Mouse (Mus musculus): ENCODE data around the gene Atf6b. TPM values are rescaled to one million over a fixed set of nuclear protein-coding genes. Genes with fewer than 3 reads are reported as not detected.

Gene Atf6b
- polyA plus RNA-seq, 1 experiment from 2014 or later: 72.0 TPM

DNA sequence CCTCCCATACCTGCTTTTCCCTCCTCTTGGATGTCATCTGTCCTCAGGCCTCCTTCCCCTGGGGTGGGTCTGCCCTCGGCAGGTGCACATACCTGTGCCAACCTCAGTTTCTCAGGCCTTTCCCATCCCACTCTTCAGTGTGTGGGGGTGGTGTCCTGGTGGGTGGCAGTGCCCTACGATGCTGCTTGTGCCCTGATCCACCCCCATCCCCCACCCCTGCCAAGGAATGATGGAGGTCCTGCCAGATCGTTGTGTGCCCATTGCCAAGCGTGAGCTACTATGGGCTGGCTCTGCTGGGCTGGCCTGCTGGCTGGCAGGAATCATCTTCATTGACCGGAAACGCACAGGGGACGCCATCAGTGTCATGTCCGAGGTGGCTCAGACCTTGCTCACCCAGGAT is 35.9 kb upstream of the Atf6b start:
- Histone ChIP-seq H3K4me3 (replicated peaks) (no peak overlapping the region), H3K36me3 (peaks cover 34% of the 10 kb centered on the region), H3K4me2 (no peak overlapping the region), H3K9ac (no peak overlapping the region), H3K27me3 (replicated peaks) (no peaks in the 10 kb centered on the region), H3K27ac (no peak overlapping the region), H3K9me3 (no peaks in the 10 kb centered on the region), H3K4me1 (peaks cover 20% of the 10 kb centered on the region)
- no peak for ATAC-seq (ENCODE audit: insufficient read depth, low FRiP score, low read depth)
- WGBS: 87% methylated on average over 8 of the region's 8 CpGs

DNA sequence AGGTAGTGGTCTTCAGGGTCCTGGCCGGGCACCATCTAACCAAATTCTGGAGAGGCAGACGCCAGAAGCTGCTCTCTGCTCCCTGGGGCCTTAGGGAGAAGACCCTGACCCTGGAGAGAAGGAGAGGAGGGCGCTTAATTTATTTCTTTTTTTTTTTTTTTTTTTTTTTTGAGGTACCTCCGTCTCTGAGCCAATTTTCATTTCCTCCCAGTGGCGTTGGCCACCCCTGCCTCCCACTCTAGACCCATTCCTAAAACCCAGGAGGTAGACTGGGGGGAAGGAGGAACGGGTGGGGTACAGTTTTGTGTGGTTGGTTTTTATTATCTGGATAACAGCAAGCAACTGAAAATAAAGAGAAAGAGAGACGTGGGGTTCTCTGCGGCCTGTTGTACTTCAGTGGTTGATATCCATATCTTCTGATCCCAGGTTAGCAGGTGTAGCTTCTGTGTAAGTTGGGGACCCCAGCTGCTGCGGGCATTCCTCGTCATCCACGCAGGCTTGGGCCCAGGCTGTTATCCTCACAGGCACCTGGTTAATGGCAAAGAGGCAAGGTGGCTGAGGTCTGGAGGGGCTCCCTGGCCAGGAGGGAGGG is 33.8 kb upstream of the Atf6b start:
- peaks cover 40% of the 10 kb centered on the region for H3K36me3 ChIP-seq
- no peak overlapping the region for H3K27ac ChIP-seq
- H3K4me1 ChIP-seq: peaks cover 6% of the 10 kb centered on the region
- WGBS: 84% methylated on average over 10 of the region's 11 CpGs
- no peaks in the 10 kb centered on the region for H3K9me3 ChIP-seq
- H3K27me3 ChIP-seq (replicated peaks): no peaks in the 10 kb centered on the region
- no peak overlapping the region for H3K4me3 ChIP-seq (replicated peaks)
- ATAC-seq (ENCODE audit: insufficient read depth, low FRiP score, low read depth): no peak
- H3K4me2 ChIP-seq: no peak overlapping the region
- no peak overlapping the region for H3K9ac ChIP-seq

DNA sequence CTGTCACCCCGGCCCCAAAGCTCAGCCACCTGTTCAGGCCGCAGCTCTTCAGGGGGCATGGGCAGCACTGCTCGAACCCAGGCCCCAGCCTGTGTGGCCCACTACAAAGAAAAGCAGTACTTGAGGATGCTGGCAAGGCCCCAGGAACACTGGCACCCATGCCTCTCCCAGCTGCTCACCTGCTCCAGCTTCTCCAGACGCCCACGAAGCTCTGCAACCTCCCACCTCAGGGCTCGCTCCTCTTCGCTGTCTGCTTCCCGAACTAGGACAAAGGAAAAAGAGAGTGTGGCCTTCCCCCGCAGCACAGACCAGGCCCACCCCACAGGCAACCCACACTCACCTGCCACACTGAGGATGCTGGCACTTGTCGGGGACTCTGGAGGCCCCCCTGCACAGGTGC is 33.1 kb upstream of the Atf6b start:
- H3K27ac ChIP-seq: no peak overlapping the region
- no peaks in the 10 kb centered on the region for H3K27me3 ChIP-seq (replicated peaks)
- no peak overlapping the region for H3K4me3 ChIP-seq (replicated peaks)
- H3K4me1 ChIP-seq: no peaks in the 10 kb centered on the region
- ATAC-seq (ENCODE audit: insufficient read depth, low FRiP score, low read depth): no peak
- peaks cover 40% of the 10 kb centered on the region for H3K36me3 ChIP-seq
- H3K9me3 ChIP-seq: no peaks in the 10 kb centered on the region
- H3K9ac ChIP-seq: no peak overlapping the region
- WGBS: 86% methylated on average over 10 of the region's 10 CpGs
- no peak overlapping the region for H3K4me2 ChIP-seq

DNA sequence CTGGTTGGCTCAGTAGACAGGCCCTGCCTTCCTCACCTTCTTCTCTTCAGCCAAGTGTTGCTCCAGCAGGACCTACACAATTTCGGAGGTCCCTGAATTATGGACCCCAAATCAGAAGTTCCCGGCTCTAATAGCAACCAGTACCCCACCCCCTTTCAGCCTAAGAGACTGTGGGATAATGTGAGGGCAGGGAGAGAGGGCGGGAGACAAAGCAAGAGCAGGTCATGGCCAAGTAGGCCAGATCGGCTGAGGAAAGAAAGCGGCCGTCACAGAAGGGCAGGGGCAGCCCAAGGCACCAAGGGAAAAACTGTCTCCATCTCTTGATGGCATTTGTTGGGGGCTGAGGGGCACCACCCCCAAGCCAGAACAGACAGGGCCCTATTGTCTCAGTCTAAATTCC is 31.1 kb upstream of the Atf6b start, which contains the start of gene Egfl8:
TSS of gene Egfl8 (minus strand) at position 101 of the 400 bp plus-strand sequence.
- Histone ChIP-seq H3K27me3 (replicated peaks) (no peaks in the 10 kb centered on the region), H3K4me3 (replicated peaks) (no peak within 1 kb of the TSS), H3K9me3 (no peaks in the 10 kb centered on the region), H3K9ac (no peak within 1 kb of the TSS), H3K36me3 (peaks cover 37% of the 10 kb centered on the region), H3K4me1 (no peaks in the 10 kb centered on the region), H3K4me2 (no peak within 1 kb of the TSS), H3K27ac (no peak within 1 kb of the TSS)
- 73% methylated on average over 6 of the region's 6 CpGs for WGBS
- no peak for ATAC-seq (ENCODE audit: insufficient read depth, low FRiP score, low read depth)

DNA sequence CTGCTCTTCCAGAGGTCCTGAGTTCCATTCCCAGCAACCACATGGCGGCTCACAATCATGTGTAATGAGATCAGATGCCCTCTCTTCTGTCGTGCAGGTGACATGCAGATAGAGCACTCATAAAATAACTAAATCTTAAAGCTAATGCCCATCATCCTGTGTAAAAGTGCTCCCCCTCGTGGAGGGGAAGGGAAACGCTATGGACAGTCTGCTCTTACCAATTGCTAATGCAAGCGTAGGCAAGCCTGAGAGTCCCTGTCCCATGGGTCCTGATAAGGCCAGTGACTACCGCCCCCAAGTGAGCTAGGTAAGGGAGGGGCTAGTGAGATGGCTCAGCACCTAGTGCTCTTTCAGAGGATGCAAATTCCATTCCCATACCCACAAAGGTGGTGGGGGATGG is 27.9 kb upstream of the Atf6b start:
- Histone ChIP-seq H3K9me3 (no peaks in the 10 kb centered on the region), H3K27ac (no peak overlapping the region), H3K4me2 (no peak overlapping the region), H3K36me3 (peaks cover 26% of the 10 kb centered on the region), H3K9ac (no peak overlapping the region), H3K4me3 (replicated peaks) (no peak overlapping the region), H3K4me1 (no peaks in the 10 kb centered on the region), H3K27me3 (replicated peaks) (no peaks in the 10 kb centered on the region)
- 15% methylated on average over 6 of the region's 6 CpGs for WGBS
- no peak; the same call in 1 of the 2 replicates for ATAC-seq (ENCODE audit: insufficient read depth, low FRiP score, low read depth)

DNA sequence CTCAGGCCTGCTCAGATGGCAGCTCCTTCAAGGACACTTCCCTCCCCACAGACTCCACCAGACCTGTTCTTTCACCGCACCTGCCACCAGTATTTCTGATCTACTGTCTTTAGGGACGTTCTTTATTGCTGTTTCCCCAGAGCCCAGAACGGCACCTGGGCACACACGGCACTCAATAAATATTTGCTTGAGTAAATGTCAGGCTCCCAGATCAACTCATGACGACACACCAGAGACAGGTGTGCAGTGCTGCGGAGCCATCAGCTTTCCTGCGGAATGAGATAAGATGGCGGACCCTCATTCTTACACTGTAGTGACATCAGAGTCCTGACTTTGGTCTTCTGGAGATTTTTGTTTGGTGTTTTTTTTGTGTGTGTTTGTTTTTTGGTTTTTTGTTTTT is 25.9 kb upstream of the Atf6b start:
- no peaks in the 10 kb centered on the region for H3K27me3 ChIP-seq (replicated peaks)
- ATAC-seq (ENCODE audit: insufficient read depth, low FRiP score, low read depth): no peak
- no peaks in the 10 kb centered on the region for H3K9me3 ChIP-seq
- H3K36me3 ChIP-seq: peaks cover 21% of the 10 kb centered on the region
- H3K4me2 ChIP-seq: no peak overlapping the region
- peaks cover 2% of the 10 kb centered on the region for H3K4me1 ChIP-seq
- no peak overlapping the region for H3K4me3 ChIP-seq (replicated peaks)
- WGBS: 72% methylated on average over 8 of the region's 8 CpGs
- no peak overlapping the region for H3K9ac ChIP-seq
- H3K27ac ChIP-seq: no peak overlapping the region

DNA sequence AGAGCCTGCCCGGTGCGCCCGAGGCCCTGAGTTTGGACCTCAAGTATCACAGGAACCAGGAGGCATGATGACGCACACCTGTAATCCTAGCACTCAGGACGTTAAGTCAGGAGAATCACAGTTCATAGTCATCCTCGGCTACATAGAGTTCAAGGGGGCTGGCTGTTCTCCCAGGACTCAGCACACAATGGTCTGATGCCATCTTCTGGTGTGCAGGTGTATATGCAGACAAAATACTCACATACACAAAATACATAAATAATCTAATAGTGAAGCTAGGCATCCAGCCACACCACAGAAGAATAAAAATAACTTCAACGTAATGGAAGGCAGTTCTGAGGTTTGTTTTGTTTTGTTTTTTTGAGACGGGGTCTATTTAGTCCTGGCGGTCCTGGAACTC is 23.8 kb upstream of the Atf6b start:
- H3K27me3 ChIP-seq (replicated peaks): no peaks in the 10 kb centered on the region
- WGBS: 85% methylated on average over 9 of the region's 9 CpGs
- H3K4me3 ChIP-seq (replicated peaks): no peak overlapping the region
- peaks cover 12% of the 10 kb centered on the region for H3K4me1 ChIP-seq
- no peaks in the 10 kb centered on the region for H3K9me3 ChIP-seq
- no peak overlapping the region for H3K4me2 ChIP-seq
- no peak overlapping the region for H3K27ac ChIP-seq
- H3K9ac ChIP-seq: no peak overlapping the region
- H3K36me3 ChIP-seq: peaks cover 11% of the 10 kb centered on the region
- no peak for ATAC-seq (ENCODE audit: insufficient read depth, low FRiP score, low read depth)

DNA sequence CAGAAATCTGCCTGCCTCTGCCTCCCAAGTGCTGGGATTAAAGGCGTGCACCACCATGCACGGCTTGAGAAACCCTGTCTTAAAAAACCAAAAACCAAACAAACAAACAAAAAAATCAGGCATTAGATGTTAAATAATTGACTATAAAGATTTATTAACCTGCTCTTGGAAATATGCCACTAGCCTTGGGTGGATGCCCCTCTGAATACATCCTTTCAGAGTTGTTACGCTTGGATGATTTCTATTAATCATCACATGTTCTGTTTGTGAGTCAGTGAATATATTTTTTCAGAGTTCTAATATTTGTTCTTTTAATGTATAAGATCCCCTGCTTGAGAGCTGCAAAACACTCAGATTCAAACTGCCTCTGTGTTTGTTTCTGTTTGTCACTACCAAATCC is 22.0 kb upstream of the Atf6b start:
- Histone ChIP-seq H3K4me3 (replicated peaks) (no peak overlapping the region), H3K4me2 (no peak overlapping the region), H3K36me3 (peaks cover 11% of the 10 kb centered on the region), H3K27ac (no peak overlapping the region), H3K9me3 (no peaks in the 10 kb centered on the region), H3K9ac (no peak overlapping the region), H3K27me3 (replicated peaks) (peaks cover 5% of the 10 kb centered on the region; the same call in 1 of the 2 replicates), H3K4me1 (peaks cover 26% of the 10 kb centered on the region)
- WGBS: 86% methylated on average over 3 of the region's 3 CpGs
- ATAC-seq (ENCODE audit: insufficient read depth, low FRiP score, low read depth): no peak

DNA sequence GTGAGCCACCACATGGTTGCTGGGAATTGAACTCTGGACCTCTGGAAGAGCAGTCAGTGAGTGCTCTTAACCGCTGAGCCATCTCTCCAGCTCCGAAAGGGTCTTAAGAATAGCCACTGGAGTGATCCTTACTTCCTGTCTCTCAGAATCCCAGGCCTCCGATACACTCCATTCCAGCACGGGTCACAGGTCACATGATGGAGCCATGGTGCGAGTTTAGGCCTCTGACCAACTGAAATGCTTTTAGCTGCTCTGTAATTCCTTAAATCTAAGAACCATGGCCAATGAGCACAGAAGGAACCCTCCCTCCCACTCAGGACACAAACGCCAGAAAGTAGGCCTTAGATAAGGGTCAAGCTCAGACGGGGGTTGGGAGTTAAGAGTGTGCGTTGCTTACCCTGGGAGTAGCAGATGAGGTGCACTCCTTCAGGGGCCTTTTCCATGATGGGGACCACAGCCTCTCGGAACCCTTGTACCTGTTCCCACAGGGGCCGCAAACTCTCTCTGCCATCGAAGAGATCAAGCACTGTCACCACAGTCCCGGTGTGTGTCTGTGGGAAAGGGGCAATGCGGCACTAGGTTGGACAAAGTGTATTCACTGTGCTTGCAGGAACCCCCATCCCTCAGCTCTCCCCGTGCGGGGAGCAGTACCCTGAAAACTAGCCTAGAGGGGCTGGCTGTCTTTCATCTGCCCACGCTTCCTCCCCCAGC is 20.7 kb upstream of the Atf6b start:
- ATAC-seq (ENCODE audit: insufficient read depth, low FRiP score, low read depth): no peak
- 44% methylated on average over 16 of the region's 16 CpGs for WGBS
- Histone ChIP-seq H3K4me1 (peaks cover 38% of the 10 kb centered on the region), H3K9me3 (no peaks in the 10 kb centered on the region), H3K4me3 (replicated peaks) (peak overlapping the region; percentile 77), H3K36me3 (peaks cover 11% of the 10 kb centered on the region), H3K4me2 (peak overlapping the region; percentile 96), H3K27me3 (replicated peaks) (peaks cover 17% of the 10 kb centered on the region), H3K9ac (peak overlapping the region; percentile 65; the same call in 1 of the 2 replicates), H3K27ac (peak overlapping the region; percentile 95)

DNA sequence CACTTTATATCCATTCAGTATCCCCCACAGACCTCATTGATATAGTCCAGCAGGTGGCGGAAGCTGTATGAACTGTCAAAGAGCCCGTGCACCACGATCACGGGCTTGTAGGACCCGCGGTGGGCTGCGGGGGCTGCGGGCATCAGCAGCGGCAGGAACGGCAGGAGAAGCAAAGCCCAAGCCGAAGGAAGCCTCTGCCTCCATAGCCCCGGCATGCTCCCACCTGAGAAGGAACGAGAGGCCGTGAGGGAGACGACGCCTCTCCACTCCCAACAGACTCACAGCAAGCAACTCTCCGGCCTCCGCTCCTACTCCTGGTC is 20.2 kb upstream of the Atf6b start:
- WGBS: 0% methylated on average over 18 of the region's 18 CpGs
- no peaks in the 10 kb centered on the region for H3K9me3 ChIP-seq
- H3K4me3 ChIP-seq (replicated peaks): peak overlapping the region; percentile 77
- no peak for ATAC-seq (ENCODE audit: insufficient read depth, low FRiP score, low read depth)
- peak overlapping the region; percentile 65 for H3K9ac ChIP-seq
- peaks cover 22% of the 10 kb centered on the region for H3K27me3 ChIP-seq (replicated peaks)
- H3K27ac ChIP-seq: peak overlapping the region; percentile 95
- H3K4me2 ChIP-seq: peak overlapping the region; percentile 96
- peaks cover 10% of the 10 kb centered on the region for H3K36me3 ChIP-seq
- H3K4me1 ChIP-seq: peaks cover 43% of the 10 kb centered on the region

DNA sequence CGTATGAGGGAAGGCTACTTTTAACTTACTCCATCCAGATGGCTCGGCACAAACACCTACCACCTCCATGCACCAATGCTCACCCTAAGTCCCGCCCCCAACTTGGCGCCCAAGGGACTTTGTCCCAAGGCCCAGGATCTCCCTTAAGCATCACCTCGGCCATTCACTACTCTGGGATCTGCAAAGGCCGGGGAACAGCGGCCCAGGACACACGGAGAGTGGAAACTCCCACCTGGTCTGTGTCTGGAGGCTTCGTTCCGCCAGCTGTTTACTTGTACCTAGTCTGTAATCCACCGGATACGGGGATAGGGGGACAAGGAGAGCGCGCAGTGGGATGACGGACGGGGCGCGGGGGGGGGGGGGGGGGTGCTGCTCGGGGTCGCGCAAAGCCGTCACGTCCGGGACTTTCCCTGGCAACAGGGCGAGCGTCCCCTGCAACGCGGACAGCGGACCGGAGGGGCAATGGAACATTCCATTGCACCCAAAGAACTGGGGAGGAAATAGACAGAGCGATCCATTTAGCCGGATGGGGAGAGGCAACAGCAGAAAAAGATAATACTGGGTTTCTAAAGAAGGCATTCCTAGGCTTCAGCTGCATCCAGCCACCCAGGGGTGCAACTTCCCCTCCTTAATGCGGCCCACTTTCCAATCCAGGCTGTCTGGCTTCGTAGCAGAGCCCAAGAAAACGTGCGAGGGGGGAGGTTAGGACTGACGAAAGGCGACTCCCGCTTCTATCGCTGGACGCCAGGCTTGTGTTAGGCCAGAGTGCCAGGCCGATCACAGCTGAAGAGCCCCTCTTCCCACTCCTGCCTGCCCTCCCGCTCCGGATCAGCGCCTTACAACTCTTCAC is 19.6 kb upstream of the Atf6b start:
- Histone ChIP-seq H3K27me3 (replicated peaks) (peaks cover 26% of the 10 kb centered on the region), H3K4me3 (replicated peaks) (peak overlapping the region; percentile 77), H3K27ac (peak overlapping the region; percentile 95), H3K4me1 (peaks cover 49% of the 10 kb centered on the region), H3K9me3 (no peaks in the 10 kb centered on the region), H3K36me3 (peaks cover 6% of the 10 kb centered on the region; the same call in 1 of the 2 replicates), H3K9ac (peak overlapping the region; percentile 65), H3K4me2 (peak overlapping the region; percentile 96)
- 1% methylated on average over 39 of the region's 45 CpGs for WGBS
- ATAC-seq (ENCODE audit: insufficient read depth, low FRiP score, low read depth): peak; percentile 82
